Mouse (Mus musculus): Measurements from ENCODE around the gene Nin. TPM values are rescaled to one million over a fixed set of nuclear protein-coding genes. Genes with fewer than 3 reads are reported as not detected.
A peak's percentile ranks its signal among the peaks of the same experiment; 100 is the strongest.

The Nin gene
- polyA plus RNA-seq, 1 experiment from 2014 or later: 11.1 TPM

- no peaks in the 10 kb centered on the region for H3K36me3 ChIP-seq (ENCODE audit: control insufficient read depth, insufficient read depth, low read length)
- peak overlapping the region; percentile 71; the same call in 1 of the 2 replicates for H3K27ac ChIP-seq (ENCODE audit: low read depth, low read length)
- H3K9ac ChIP-seq (ENCODE audit: low read length): peak overlapping the region; percentile 91
- peak overlapping the region; percentile 98 for H3K4me2 ChIP-seq
- H3K27me3 ChIP-seq (ENCODE audit: control insufficient read depth, insufficient read depth, low read length): peaks cover 24% of the 10 kb centered on the region
- H3K9me3 ChIP-seq (ENCODE audit: control insufficient read depth, low read length): no peaks in the 10 kb centered on the region
- peaks cover 24% of the 10 kb centered on the region for H3K4me1 ChIP-seq (ENCODE audit: control insufficient read depth, insufficient read depth, low read length)
- no peak for ATAC-seq (ENCODE audit: low FRiP score)
- WGBS: 12% methylated on average over 23 of the region's 23 CpGs
- H3K4me3 ChIP-seq (ENCODE audit: low read depth, low read length): peak overlapping the region; percentile 83
- no peak for DNase-seq (ENCODE audit: low spot score, missing footprints)
Measured at GRCm38 (mm10) chr12:70110375-70111116, 3.0 kb downstream of the Nin start.

DNA sequence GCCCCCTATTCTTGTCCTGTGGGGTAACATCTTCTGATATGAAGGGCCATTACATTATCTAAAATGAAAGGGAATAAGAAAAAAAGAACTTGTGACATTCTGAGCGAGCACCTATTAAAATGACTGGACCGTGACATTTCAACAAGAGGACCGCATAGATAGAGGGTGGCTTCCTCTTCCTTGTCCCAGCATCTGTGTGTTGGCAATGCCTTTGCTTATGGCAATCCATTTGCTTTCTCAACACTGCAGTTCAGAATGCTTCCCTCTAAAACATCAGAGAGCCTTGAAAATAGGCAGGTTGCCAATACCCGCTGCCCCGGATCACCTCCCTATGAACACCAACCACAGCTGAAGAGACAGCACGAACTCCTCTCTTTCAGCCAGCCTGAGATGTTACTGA is 3.6 kb downstream of the Nin start:
- no peak overlapping the region for H3K9ac ChIP-seq (ENCODE audit: low read length)
- H3K27ac ChIP-seq (ENCODE audit: low read depth, low read length): no peak overlapping the region
- H3K9me3 ChIP-seq (ENCODE audit: control insufficient read depth, low read length): no peaks in the 10 kb centered on the region
- H3K27me3 ChIP-seq (ENCODE audit: control insufficient read depth, insufficient read depth, low read length): peaks cover 24% of the 10 kb centered on the region
- H3K4me3 ChIP-seq (ENCODE audit: low read depth, low read length): peak overlapping the region; percentile 83
- peak overlapping the region; percentile 98 for H3K4me2 ChIP-seq
- no peaks in the 10 kb centered on the region for H3K36me3 ChIP-seq (ENCODE audit: control insufficient read depth, insufficient read depth, low read length)
- no peak for DNase-seq (ENCODE audit: low spot score, missing footprints)
- peaks cover 29% of the 10 kb centered on the region for H3K4me1 ChIP-seq (ENCODE audit: control insufficient read depth, insufficient read depth, low read length)
- 69% methylated on average over 6 of the region's 6 CpGs for WGBS
- ATAC-seq (ENCODE audit: low FRiP score): no peak

DNA sequence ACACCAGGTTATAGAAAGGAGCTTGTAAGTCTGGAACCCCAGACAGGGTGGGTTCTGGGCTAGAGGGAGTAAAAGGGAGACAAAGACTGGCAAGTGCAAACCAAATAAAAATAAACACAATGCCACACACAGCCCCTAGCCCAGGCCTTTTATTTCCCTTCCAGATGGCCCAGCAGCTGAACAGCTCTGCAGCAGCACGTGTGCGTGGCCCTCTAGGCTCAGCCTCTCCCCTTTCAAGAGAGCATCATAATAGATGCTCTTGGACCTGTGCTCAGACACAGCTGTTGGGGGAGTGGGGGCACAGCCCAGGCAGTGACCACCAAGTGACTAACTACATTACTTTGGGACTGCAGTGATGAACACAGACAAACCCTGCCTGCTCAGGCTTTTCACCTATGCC is 5.4 kb downstream of the Nin start:
- Histone ChIP-seq H3K27ac (ENCODE audit: low read depth, low read length) (no peak overlapping the region), H3K4me1 (ENCODE audit: control insufficient read depth, insufficient read depth, low read length) (peaks cover 34% of the 10 kb centered on the region), H3K9me3 (ENCODE audit: control insufficient read depth, low read length) (no peaks in the 10 kb centered on the region), H3K9ac (ENCODE audit: low read length) (no peak overlapping the region), H3K4me2 (no peak overlapping the region), H3K4me3 (ENCODE audit: low read depth, low read length) (no peak overlapping the region), H3K27me3 (ENCODE audit: control insufficient read depth, insufficient read depth, low read length) (peaks cover 22% of the 10 kb centered on the region), H3K36me3 (ENCODE audit: control insufficient read depth, insufficient read depth, low read length) (no peaks in the 10 kb centered on the region)
- DNase-seq (ENCODE audit: low spot score, missing footprints): no peak
- 9% methylated on average over 2 of the region's 2 CpGs for WGBS
- peak; percentile 49 for ATAC-seq (ENCODE audit: low FRiP score)

- Histone ChIP-seq H3K36me3 (ENCODE audit: control insufficient read depth, insufficient read depth, low read length) (no peaks in the 10 kb centered on the region), H3K4me2 (no peak overlapping the region), H3K9ac (ENCODE audit: low read length) (no peak overlapping the region), H3K4me3 (ENCODE audit: low read depth, low read length) (no peak overlapping the region), H3K4me1 (ENCODE audit: control insufficient read depth, insufficient read depth, low read length) (peaks cover 34% of the 10 kb centered on the region), H3K9me3 (ENCODE audit: control insufficient read depth, low read length) (no peaks in the 10 kb centered on the region), H3K27ac (ENCODE audit: low read depth, low read length) (no peak overlapping the region), H3K27me3 (ENCODE audit: control insufficient read depth, insufficient read depth, low read length) (peaks cover 12% of the 10 kb centered on the region; the same call in 1 of the 2 replicates)
- no peak for ATAC-seq (ENCODE audit: low FRiP score)
- WGBS: 59% methylated on average over 9 of the region's 9 CpGs
- no peak for DNase-seq (ENCODE audit: low spot score, missing footprints)
Measured at GRCm38 (mm10) chr12:70106508-70106907, 7.0 kb downstream of the Nin start.

- Histone ChIP-seq H3K4me2 (no peak overlapping the region), H3K27me3 (ENCODE audit: control insufficient read depth, insufficient read depth, low read length) (peaks cover 12% of the 10 kb centered on the region; the same call in 1 of the 2 replicates), H3K27ac (ENCODE audit: low read depth, low read length) (no peak overlapping the region), H3K9me3 (ENCODE audit: control insufficient read depth, low read length) (no peaks in the 10 kb centered on the region), H3K9ac (ENCODE audit: low read length) (no peak overlapping the region), H3K36me3 (ENCODE audit: control insufficient read depth, insufficient read depth, low read length) (no peaks in the 10 kb centered on the region), H3K4me1 (ENCODE audit: control insufficient read depth, insufficient read depth, low read length) (peaks cover 31% of the 10 kb centered on the region), H3K4me3 (ENCODE audit: low read depth, low read length) (no peak overlapping the region)
- no peak for DNase-seq (ENCODE audit: low spot score, missing footprints)
- ATAC-seq (ENCODE audit: low FRiP score): no peak
- WGBS: 71% methylated on average over 6 of the region's 6 CpGs
Measured at GRCm38 (mm10) chr12:70105885-70106284, 7.6 kb downstream of the Nin start.

- H3K9ac ChIP-seq (ENCODE audit: low read length): no peak overlapping the region
- DNase-seq (ENCODE audit: low spot score, missing footprints) (no peak), ATAC-seq (ENCODE audit: low FRiP score) (no peak)
- H3K9me3 ChIP-seq (ENCODE audit: control insufficient read depth, low read length): no peaks in the 10 kb centered on the region
- H3K36me3 ChIP-seq (ENCODE audit: control insufficient read depth, insufficient read depth, low read length): no peaks in the 10 kb centered on the region
- peaks cover 5% of the 10 kb centered on the region; the same call in 1 of the 2 replicates for H3K27me3 ChIP-seq (ENCODE audit: control insufficient read depth, insufficient read depth, low read length)
- H3K27ac ChIP-seq (ENCODE audit: low read depth, low read length): no peak overlapping the region
- peaks cover 24% of the 10 kb centered on the region for H3K4me1 ChIP-seq (ENCODE audit: control insufficient read depth, insufficient read depth, low read length)
- WGBS: 12% methylated on average over 5 of the region's 5 CpGs
- no peak overlapping the region for H3K4me3 ChIP-seq (ENCODE audit: low read depth, low read length)
- H3K4me2 ChIP-seq: no peak overlapping the region
Measured at GRCm38 (mm10) chr12:70104776-70105420, 8.6 kb downstream of the Nin start.

DNA sequence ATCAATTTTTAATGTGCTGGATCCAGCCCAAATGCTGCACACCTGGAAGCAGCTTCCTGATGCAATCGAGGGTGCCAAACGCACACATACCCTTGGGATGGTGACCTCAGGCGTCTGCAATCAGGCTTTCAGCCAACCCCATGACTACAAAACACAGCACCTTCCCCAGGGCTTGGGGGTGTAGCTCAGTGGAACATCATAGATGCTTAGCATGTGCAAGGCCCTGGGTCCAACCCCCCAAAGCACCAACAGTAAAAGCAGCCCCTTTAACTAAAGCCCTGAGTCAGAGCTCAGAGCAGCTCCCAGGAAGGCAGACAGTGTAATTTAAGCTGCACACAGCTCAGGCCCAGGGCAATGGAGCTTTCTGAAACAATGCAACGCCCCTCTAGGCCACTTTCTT is 9.3 kb downstream of the Nin start:
- Histone ChIP-seq H3K27ac (ENCODE audit: low read depth, low read length) (no peak overlapping the region), H3K4me2 (no peak overlapping the region), H3K9me3 (ENCODE audit: control insufficient read depth, low read length) (no peaks in the 10 kb centered on the region), H3K4me3 (ENCODE audit: low read depth, low read length) (no peak overlapping the region), H3K27me3 (ENCODE audit: control insufficient read depth, insufficient read depth, low read length) (no peaks in the 10 kb centered on the region; the same call in 1 of the 2 replicates), H3K4me1 (ENCODE audit: control insufficient read depth, insufficient read depth, low read length) (peaks cover 24% of the 10 kb centered on the region), H3K36me3 (ENCODE audit: control insufficient read depth, insufficient read depth, low read length) (no peaks in the 10 kb centered on the region), H3K9ac (ENCODE audit: low read length) (no peak overlapping the region)
- DNase-seq (ENCODE audit: low spot score, missing footprints) (no peak), ATAC-seq (ENCODE audit: low FRiP score) (no peak)
- WGBS: 61% methylated on average over 4 of the region's 4 CpGs

DNA sequence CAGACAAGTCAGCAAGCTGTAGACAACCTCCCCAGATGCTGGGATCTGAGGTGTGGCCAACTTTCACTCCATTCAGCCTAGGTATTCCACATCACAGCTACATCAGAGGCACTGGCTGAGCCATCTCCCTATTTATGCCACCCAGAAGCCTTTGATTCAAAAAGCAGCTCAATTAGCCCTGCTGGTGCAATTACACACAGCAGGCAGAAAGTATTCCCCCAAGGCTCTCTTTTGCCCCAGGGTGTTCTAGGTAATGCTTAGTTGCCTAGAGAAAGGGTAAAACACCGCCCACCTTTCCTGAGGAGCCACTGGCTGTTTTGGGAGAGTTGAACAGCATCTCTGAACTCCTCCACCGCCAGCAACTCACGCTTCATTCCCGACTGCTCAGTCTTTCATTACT is 10.3 kb downstream of the Nin start:
- no peak overlapping the region for H3K27ac ChIP-seq (ENCODE audit: low read depth, low read length)
- no peaks in the 10 kb centered on the region; the same call in 1 of the 2 replicates for H3K27me3 ChIP-seq (ENCODE audit: control insufficient read depth, insufficient read depth, low read length)
- H3K4me2 ChIP-seq: no peak overlapping the region
- no peaks in the 10 kb centered on the region for H3K9me3 ChIP-seq (ENCODE audit: control insufficient read depth, low read length)
- no peaks in the 10 kb centered on the region for H3K36me3 ChIP-seq (ENCODE audit: control insufficient read depth, insufficient read depth, low read length)
- peaks cover 20% of the 10 kb centered on the region for H3K4me1 ChIP-seq (ENCODE audit: control insufficient read depth, insufficient read depth, low read length)
- no peak overlapping the region for H3K4me3 ChIP-seq (ENCODE audit: low read depth, low read length)
- no peak for ATAC-seq (ENCODE audit: low FRiP score)
- H3K9ac ChIP-seq (ENCODE audit: low read length): no peak overlapping the region
- 88% methylated on average over 4 of the region's 4 CpGs for WGBS
- DNase-seq (ENCODE audit: low spot score, missing footprints): no peak

DNA sequence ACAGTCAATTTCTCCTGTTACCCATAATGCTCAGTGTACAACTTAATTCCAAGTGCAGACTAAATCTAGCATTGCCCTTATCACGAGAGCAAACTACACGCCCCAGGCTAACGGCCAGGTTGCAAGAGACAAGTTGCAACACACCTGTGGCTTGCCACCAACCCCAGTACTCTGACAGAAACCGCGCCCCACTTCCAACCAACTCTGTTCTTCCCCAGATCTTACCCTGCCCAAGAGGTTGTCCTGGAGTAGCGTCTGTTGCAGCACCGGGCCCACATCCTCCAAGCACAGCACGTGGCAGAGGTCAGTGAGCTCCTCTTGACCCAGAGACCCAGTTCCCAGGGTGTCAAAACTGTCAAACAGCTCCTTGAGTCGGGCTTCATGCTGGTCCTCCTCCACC is 11.1 kb downstream of the Nin start:
- DNase-seq (ENCODE audit: low spot score, missing footprints) (no peak), ATAC-seq (ENCODE audit: low FRiP score) (no peak)
- H3K36me3 ChIP-seq (ENCODE audit: control insufficient read depth, insufficient read depth, low read length): no peaks in the 10 kb centered on the region
- H3K9ac ChIP-seq (ENCODE audit: low read length): no peak overlapping the region
- no peak overlapping the region for H3K27ac ChIP-seq (ENCODE audit: low read depth, low read length)
- no peak overlapping the region for H3K4me3 ChIP-seq (ENCODE audit: low read depth, low read length)
- H3K4me2 ChIP-seq: no peak overlapping the region
- no peaks in the 10 kb centered on the region for H3K9me3 ChIP-seq (ENCODE audit: control insufficient read depth, low read length)
- 91% methylated on average over 9 of the region's 9 CpGs for WGBS
- peaks cover 17% of the 10 kb centered on the region for H3K4me1 ChIP-seq (ENCODE audit: control insufficient read depth, insufficient read depth, low read length)
- no peaks in the 10 kb centered on the region; the same call in 1 of the 2 replicates for H3K27me3 ChIP-seq (ENCODE audit: control insufficient read depth, insufficient read depth, low read length)

Measured in midbrain, embryonic 11.5 days (tissue).